Mouse (Mus musculus) activated CD4-positive, CD25-positive, alpha-beta regulatory T cell, adult 9 weeks (primary cell): ENCODE results near the gene Vmn2r4. TPM values are rescaled to one million over a fixed set of nuclear protein-coding genes. Genes with fewer than 3 reads are reported as not detected.

Source experiments
- polyA plus RNA-seq: library from polyadenylated mRNA; unstranded; fragments of 100-300 nt; shearing (Covaris generic); gene quantifications from one replicate; pipeline ENCODE4 v1.2.1, GENCODE M21; 2017

The Vmn2r4 gene
- polyA plus RNA-seq: not detected

GRCm38 (mm10) chr3:64415268-64415667, at the start of gene Vmn2r4:
Gene Vmn2r4 (minus strand): TSS chr3:64415368.

Other genes with a start within 250 kb of the Vmn2r4 start
- gene Vmn2r3, start 125.7 kb downstream of the Vmn2r4 start, polyA plus RNA-seq: not detected
- not detected for gene Vmn2r5, start 94.5 kb upstream of the Vmn2r4 start, polyA plus RNA-seq
- not detected for gene Vmn2r6, start 150.5 kb upstream of the Vmn2r4 start, polyA plus RNA-seq